Mouse (Mus musculus) liver, postnatal 0 days (tissue): Measurements from ENCODE around the gene Dtd2.

Source experiments
- CTCF ChIP-seq: sonication (generic); IDR thresholded peaks from 2 replicates; pipeline ENCODE4 v1.5.1; 2016; ENCODE audit warnings: antibody characterized with exemption, low read depth
- EP300 ChIP-seq: IDR thresholded peaks from 2 replicates; pipeline ENCODE4 v1.6.1; 2016; ENCODE audit warnings: antibody characterized with exemption, low read depth, mild to moderate bottlenecking

DNA sequence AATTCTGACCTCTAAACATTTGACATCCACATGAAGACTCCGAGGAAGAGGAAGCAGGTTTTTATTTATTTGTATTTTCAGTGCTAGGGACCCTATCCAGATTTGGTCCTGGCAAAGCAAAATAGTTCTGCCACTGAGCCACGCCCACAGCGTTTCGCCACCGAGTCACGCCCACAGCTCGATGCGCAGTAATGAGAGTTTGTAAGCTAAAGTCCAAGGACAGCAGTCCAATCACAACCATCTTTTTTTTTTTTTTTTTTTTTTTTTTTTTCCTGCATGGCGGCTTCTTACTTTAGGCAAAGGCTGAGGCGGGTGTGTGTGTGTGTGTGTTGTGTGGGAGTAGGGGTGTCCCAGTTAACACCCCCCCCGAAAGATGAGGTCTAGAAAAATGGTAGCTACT, 7.7 kb upstream of the Dtd2 start:
- no peak for TF ChIP-seq CTCF
- TF ChIP-seq EP300, result no peak
